Mouse (Mus musculus): ENCODE measurements around the gene Zmat5.
"Not testable (repeated sequence)": the region's sequence is repeated elsewhere in the genome, so short reads cannot be mapped to it uniquely, and the experiment has no call there.

Zmat5 gene

DNA sequence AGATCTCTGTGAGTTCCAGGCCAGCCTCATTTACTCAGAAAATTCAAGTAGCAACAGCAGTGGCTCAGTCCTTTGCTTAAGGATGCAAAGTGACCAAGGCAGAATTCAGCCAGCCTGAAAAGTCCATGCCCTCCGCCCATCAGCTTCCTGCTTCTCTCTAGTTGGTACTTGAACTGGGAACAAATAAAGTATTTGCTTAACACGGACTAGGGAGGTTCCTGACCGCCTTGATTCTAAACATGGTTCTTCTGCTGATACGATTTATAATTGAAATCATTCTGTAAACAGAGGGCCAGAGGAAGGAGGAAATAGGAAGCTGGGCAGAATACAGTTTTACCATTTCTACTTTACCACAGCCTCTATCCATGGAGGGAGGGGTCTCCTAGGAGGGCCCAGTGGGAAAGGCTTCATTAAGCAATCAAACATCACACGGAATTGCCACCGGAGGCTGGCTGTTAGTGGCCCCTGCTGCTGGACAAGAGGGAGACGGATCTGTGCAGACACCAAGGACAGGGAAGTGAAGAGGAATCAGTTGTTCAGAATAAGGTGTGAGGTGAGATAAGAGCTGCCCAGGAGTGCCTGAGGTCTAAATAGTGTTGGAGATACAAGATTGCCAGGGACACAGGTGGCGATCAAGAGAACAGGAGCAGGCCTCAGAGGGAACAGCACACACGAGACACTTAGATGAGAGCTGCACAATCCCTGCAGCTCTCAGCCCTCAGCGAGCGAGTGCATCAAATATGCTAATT lies 15.7 kb upstream of the Zmat5 start:
- no peak for DNase-seq (ENCODE audit: low read depth, low spot score)

DNA sequence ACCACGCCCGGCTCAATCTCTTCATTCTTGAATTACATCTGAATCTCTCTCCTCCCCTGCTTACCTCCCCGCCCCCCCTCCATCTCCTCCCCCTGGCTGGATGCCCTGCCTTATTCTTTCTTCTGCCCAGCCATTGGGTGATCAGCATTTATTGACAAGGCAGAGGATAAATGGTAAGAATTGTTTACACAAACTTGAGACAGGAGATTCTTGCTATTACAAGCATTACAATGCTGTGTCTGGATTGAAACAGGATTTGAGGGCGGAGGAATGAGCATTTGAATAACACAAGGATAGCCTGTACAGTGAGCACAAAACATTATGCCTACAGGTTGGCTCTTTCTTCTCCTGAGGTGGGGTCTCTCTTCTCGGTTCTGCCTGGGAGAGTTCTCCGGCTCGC lies 14.1 kb upstream of the Zmat5 start:
- DNase-seq (ENCODE audit: low read depth, low spot score) = no peak

DNA sequence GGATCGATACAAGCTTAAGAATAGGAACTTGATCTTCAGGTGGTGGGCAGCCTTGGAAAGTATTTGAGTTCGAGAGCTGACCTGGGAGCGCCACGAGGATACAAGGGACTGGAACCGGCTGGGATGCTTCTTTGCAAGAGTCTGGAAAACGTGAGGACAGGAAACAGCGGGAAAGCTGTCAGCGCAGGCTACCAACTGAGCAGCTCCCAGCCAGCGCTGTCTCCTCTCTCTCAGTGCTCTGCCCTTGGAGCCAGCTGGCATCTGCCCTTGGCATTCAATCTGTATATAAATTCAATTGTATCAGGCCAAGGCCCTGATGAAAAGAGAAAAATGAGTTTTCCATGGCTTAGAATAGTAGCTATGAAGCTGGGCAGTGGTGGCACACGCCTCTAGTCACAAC lies 13.3 kb upstream of the Zmat5 start:
- no peak for DNase-seq (ENCODE audit: low read depth, low spot score)

- no peak for DNase-seq (ENCODE audit: low read depth, low spot score)
Measured at GRCm38 (mm10) chr11:4692162-4692561, 12.3 kb upstream of the Zmat5 start.

DNA sequence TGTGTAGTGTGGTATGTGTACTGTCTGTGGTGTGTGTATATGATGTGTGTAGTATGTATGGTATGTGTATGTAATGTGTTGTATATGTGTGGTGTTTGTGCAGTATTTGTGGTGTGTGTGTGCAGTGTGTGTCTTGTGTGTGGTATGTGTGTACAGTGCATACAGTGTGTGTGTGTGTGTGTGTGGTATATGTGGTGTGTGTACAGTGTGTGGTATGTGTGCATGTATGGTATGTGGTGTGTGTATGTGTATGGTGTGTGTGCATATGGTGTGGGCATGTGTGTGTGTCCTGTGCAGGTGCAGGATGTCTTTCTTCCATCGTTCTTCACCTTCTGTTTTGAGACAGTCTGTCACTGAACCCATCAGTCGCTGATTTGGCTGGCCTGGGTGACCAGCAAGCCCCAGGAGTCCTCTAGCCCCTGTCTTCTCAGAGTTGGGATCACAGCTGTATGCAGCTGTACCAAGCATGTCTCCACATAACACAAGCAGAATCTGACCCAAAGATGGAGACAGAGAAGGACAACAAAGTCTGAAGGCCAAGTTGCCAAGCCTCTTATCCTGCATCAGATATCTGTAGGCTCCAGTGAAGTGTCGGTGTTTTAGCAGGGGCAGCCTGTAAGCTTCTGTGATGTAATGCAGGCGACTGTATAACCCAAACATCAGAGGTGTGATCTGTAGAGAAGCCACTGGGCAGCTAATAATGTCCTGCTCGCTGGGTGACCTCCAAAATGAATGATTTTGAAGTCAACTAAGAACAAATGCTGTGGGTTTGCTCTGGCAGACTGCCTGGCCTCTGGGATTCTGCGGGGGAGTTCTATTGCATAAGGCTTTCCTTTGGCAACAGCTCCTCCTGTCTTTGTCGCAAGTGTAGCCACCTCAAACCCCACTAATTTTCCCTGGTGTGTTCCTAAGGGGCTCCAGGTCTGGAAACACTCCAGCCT lies 7.2 kb upstream of the Zmat5 start:
- DNase-seq (ENCODE audit: low read depth, low spot score) = no peak

GRCm38 (mm10) chr11:4700726-4701125 lies 3.8 kb upstream of the Zmat5 start:
- DNase-seq (ENCODE audit: low read depth, low spot score) = no peak

DNA sequence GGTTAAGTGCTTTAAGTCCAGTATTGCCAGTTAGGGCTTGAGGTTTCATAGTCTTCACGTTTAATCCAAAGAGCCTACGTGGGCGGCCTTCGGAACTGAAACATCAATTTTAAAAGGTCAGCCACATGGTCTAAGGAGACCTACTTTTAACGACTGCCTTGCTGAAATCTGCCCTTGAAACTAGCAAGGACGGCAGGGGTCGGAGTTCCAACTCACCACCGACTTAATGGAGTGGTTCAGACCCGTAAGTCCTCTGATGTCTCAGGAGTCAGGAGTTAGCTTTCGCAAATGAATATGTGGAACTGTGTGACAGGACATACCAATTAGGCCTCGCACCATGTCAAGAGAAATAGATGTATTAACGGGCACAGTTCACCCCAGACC lies 798 bp upstream of the Zmat5 start:
- no peak for DNase-seq (ENCODE audit: low read depth, low spot score)

- DNase-seq (ENCODE audit: low read depth, low spot score) = no peak
Measured at GRCm38 (mm10) chr11:4705178-4705577, 700 bp downstream of the Zmat5 start.

- not testable (repeated sequence) for DNase-seq (ENCODE audit: low read depth, low spot score)
Measured at GRCm38 (mm10) chr11:4710188-4710587, 5.7 kb downstream of the Zmat5 start.

- DNase-seq (ENCODE audit: low read depth, low spot score) = no peak
Measured at GRCm38 (mm10) chr11:4712822-4713221, 8.3 kb downstream of the Zmat5 start.

DNA sequence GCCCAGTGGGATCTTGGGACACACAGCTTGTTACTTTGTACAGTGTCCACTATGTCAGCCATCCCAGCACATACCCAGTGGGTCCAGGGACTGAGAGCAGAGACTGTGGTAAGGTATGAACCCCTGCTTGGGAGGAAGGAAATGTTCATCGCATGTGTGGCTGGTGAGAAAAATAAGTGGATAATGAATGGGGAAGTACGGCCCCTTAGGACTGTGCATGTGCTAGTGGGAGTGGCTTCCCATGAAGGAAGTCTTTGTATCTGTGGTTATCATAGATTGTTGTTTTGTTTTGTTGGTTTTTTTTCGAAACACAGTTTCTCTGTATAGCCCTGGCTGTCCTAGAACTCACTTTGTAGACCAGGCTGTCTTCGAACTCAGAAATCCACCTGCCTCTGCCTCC lies 10.2 kb downstream of the Zmat5 start:
- no peak for DNase-seq (ENCODE audit: low read depth, low spot score)

- DNase-seq (ENCODE audit: low read depth, low spot score) = no peak
Measured at GRCm38 (mm10) chr11:4715596-4715995, 11.1 kb downstream of the Zmat5 start.

DNA sequence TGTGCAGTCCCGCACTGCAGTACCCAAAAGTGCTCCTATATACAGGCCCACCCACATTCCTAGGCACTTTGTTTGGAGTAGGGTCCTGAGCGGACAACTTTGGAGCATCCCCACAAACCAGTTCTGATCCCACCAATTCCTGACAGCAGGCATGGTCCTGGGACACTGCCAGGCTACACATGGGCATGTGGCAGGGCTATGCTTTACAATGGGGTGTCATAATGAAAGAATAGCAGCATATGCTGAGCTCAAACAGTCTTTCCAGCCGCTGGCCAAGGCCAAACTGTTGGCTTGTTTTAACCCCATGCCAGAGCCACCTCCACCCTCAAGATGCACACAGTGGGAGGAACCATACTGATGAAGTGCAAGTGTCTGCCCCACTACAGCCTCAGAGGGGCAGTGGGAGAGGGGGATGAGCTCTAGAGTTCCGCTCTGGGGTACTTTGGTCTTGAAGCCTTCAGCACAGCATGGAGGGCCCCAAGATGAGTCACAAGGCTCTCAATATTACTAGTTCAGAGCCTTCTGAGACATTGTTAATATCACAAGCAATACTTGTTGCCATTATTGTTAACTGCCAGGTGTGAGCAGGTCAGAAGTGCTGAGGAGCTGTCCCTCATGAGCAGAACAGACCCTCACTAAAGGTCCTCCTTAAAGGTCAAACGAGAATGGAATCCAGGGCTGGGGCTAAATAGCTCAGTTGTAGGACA lies 12.2 kb downstream of the Zmat5 start:
- DNase-seq (ENCODE audit: low read depth, low spot score) = no peak

DNA sequence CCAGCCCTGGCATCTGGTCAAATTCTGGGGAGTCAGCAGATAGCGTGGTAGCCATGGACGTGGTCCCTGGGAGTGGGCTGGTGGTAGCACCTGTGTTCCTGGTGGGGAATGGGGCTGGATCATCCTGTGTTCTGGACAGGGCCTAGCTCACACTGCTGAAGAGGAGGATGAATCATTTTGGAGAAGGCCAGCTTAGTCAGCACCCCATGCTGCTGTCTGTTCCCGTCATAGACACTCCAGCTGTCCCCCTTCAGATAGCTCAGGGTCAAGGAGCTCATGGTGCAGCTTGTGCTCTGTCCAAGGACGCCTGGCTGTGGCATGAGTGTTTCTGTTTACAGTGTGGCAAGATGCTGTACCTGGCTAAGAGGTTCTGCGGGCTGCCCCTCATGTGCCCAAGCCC lies 14.1 kb downstream of the Zmat5 start:
- no peak for DNase-seq (ENCODE audit: low read depth, low spot score)

DNA sequence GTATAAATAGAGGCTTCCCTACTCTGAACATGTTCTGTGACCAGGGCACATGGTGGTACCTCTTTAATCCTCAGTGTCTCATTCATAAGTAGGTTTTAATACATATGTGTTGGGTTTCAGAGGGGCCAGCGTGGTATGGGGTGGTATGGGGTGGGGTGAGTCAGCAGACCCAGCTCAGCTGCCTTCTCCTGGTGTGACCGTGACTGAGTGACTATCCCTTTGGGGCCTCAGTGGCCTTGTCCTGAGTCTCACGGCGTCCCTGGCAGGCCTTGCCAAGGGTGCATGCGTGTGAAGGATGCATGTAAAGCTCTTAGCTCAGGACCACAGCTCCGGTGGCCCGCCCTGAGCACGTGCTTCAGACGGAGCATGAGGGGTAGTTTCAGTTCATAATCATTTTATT lies 15.5 kb downstream of the Zmat5 start:
- no peak for DNase-seq (ENCODE audit: low read depth, low spot score)

GRCm38 (mm10) chr11:4720393-4720792 lies 15.9 kb downstream of the Zmat5 start:
- DNase-seq (ENCODE audit: low read depth, low spot score) = no peak

GRCm38 (mm10) chr11:4720900-4721580 lies 16.6 kb downstream of the Zmat5 start:
- no peak for DNase-seq (ENCODE audit: low read depth, low spot score)

GRCm38 (mm10) chr11:4721728-4722127 lies 17.2 kb downstream of the Zmat5 start:
- no peak for DNase-seq (ENCODE audit: low read depth, low spot score)

DNA sequence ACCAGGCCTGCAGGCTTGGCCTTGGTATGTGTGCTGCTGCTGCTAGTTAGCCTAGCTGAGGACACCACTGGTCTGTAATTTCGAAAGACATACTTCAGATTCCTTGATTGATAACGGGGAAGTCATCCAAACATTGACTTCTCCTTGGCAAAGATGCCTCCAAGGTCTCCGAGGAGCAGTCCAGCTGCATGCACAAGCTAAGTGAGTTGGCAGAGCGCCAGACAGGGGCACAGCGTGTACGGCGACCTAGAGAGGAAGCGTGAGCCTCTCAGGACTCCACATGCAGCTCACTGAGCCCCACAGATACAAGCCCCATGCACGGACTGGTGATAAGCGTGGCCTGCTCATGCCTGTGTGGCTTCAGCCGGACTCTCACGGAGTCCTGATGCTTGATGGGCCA lies 25.1 kb downstream of the Zmat5 start:
- no peak for DNase-seq (ENCODE audit: low read depth, low spot score)

DNA sequence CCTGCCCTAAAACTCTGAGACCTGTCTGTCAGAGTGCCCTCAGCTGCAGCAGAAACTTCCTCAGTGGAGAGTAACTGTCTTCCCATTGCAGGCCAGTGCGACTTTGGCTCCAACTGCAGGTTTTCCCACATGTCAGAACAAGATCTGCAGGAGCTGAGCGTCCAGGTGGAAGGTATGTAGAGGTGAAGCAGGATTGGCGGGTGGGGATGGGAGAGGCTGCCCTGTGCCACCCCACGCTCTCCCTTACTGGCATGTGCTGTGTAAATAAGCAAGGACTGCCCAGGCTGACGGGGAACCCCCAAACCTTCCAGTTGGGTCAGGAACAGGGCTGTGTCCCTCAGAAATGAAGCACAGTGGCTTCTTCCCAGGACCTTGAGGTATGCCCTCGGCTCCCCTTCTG lies 25.6 kb downstream of the Zmat5 start:
- no peak for DNase-seq (ENCODE audit: low read depth, low spot score)

- DNase-seq (ENCODE audit: low read depth, low spot score) = no peak
Measured at GRCm38 (mm10) chr11:4730913-4731312, 26.4 kb downstream of the Zmat5 start.

DNA sequence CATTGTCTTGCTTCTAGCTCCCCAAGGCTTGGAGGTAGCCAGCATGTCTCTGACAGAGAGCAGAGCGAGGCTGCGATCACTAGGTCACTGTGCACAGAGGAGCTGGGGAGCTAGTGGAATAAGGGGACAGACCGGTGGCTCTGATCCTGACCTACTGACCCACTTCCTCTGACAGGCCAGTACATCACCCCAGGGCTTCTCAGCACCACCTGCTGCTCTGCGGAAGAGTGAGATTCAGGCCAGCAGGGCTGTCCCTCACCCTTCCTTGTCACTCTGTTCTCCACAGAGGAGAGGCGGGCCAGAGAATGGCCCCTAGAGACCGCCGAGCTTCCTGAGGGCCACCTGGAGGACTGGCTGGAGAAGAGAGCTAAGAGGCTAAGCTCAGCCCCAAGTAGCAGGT lies 27.3 kb downstream of the Zmat5 start:
- DNase-seq (ENCODE audit: low read depth, low spot score) = no peak

Data from CD4-positive helper T cell, adult 2 months (primary cell).